Mouse (Mus musculus) cerebellum, adult 2 months (tissue): ENCODE measurements around the gene Tdo2.

Source experiments
- CTCF ChIP-seq: fragments of 200-500 bp; IDR thresholded peaks from 2 replicates; pipeline ENCODE4 v1.5.1; 2011; ENCODE audit warnings: low read depth, mild to moderate bottlenecking, control low read depth, low read length, moderate library complexity, borderline replicate concordance; ENCODE audit not compliant: insufficient read depth
- POLR2A ChIP-seq: fragments of 200-500 bp; IDR thresholded peaks from 2 replicates; pipeline ENCODE4 v1.6.1; 2011; ENCODE audit warnings: low read length, control low read depth, borderline replicate concordance; ENCODE audit not compliant: insufficient read depth

DNA sequence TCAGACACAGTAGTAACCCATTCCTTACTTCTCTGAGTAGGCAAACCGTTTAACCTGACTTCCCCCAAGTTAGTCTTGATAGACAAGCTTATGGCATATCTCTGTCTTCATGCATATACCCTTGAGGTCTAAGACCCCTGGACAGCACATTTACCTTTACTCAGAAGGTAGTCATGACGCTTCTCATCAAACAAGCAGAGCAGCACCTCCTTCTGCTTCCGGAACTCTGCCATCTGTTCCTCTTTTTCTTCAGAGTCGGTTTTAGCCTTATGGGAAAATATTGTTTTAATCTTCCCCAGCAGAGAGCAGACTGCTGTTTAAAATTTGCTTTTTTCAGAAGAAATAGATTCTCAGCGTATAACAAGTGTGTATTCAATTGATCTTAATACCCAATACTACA, 12.2 kb downstream of the Tdo2 start:
- TF ChIP-seq CTCF (no peak), POLR2A (no peak)
